Mouse (Mus musculus): ENCODE results near the gene Ndufa13. TPM values are rescaled to one million over a fixed set of nuclear protein-coding genes. Genes with fewer than 3 reads are reported as not detected.
"Not testable (repeated sequence)": the region's sequence is repeated elsewhere in the genome, so short reads cannot be mapped to it uniquely, and the experiment has no call there.

Gene Ndufa13
- 159 and 164 TPM in 2 replicates for polyA plus RNA-seq (2016; fragmentation: Nextera tagmentation; extraction: Ambion mirVana)

- Histone ChIP-seq H3K4me1 (peaks cover 48% of the 10 kb centered on the region), H3K27me3 (replicated peaks; ENCODE audit: low read depth, poor library complexity, severe bottlenecking) (no peaks in the 10 kb centered on the region)
Observed at GRCm38 (mm10) chr8:69902163-69903062, at the start of gene Ndufa13, which contains the start of the genes Tssk6 and Yjefn3. TSS of gene Ndufa13 (minus strand) at chr8:69902558. TSS of gene Tssk6 (plus strand) at chr8:69902184. TSS of gene Yjefn3 (minus strand) at chr8:69902712.

GRCm38 (mm10) chr8:69950300-69950699 lies 47.9 kb upstream of the Ndufa13 start:
- Histone ChIP-seq H3K9me3 (no peaks in the 10 kb centered on the region), H3K36me3 (replicated peaks) (peaks cover 59% of the 10 kb centered on the region), H3K4me1 (peaks cover 5% of the 10 kb centered on the region; the same call in 1 of the 2 replicates), H3K27me3 (replicated peaks; ENCODE audit: low read depth, poor library complexity, severe bottlenecking) (no peaks in the 10 kb centered on the region), H3K27ac (replicated peaks) (no peak overlapping the region), H3K4me3 (no peak overlapping the region)
- DNase-seq (ENCODE audit: low spot score) = no peak
- WGBS = 89% methylated on average over 2 of the region's 2 CpGs

More at GRCm38 (mm10) chr8:69902163-69903062, at the start of gene Ndufa13, which contains the start of the genes Tssk6 and Yjefn3:
- 6% methylated on average over 89 of the region's 89 CpGs for WGBS
- H3K36me3 ChIP-seq (replicated peaks) = peaks cover 29% of the 10 kb centered on the region
- DNase-seq (ENCODE audit: low spot score) = no peak
- peak within 1 kb of the TSS; percentile 96 for H3K27ac ChIP-seq (replicated peaks)
- H3K9me3 ChIP-seq = no peaks in the 10 kb centered on the region
- peak within 1 kb of the TSS; percentile 72 for H3K4me3 ChIP-seq

- H3K36me3 ChIP-seq (replicated peaks) = peaks cover 56% of the 10 kb centered on the region
Observed at GRCm38 (mm10) chr8:69942495-69942894, 40.1 kb upstream of the Ndufa13 start.

GRCm38 (mm10) chr8:69940386-69940785 lies 38.0 kb upstream of the Ndufa13 start:
- 87% methylated on average over 2 of the region's 2 CpGs for WGBS
- Histone ChIP-seq H3K9me3 (no peaks in the 10 kb centered on the region), H3K4me3 (no peak overlapping the region), H3K27me3 (replicated peaks; ENCODE audit: low read depth, poor library complexity, severe bottlenecking) (no peaks in the 10 kb centered on the region), H3K36me3 (replicated peaks) (peaks cover 48% of the 10 kb centered on the region), H3K4me1 (peaks cover 59% of the 10 kb centered on the region), H3K27ac (replicated peaks) (0 out of 2 replicates have a peak overlapping the region, but pooled peaks have one; percentile 59)
- no peak for DNase-seq (ENCODE audit: low spot score)

More at GRCm38 (mm10) chr8:69942495-69942894, 40.1 kb upstream of the Ndufa13 start:
- H3K27ac ChIP-seq (replicated peaks); H3K27me3 ChIP-seq (replicated peaks; ENCODE audit: low read depth, poor library complexity, severe bottlenecking); DNase-seq (ENCODE audit: low spot score); H3K9me3 ChIP-seq; H3K4me3 ChIP-seq: not testable (repeated sequence)
- WGBS = 91% methylated on average over 3 of the region's 3 CpGs
- H3K4me1 ChIP-seq = peaks cover 39% of the 10 kb centered on the region

GRCm38 (mm10) chr8:69939633-69940032 lies 37.3 kb upstream of the Ndufa13 start:
- peak overlapping the region; percentile 24; the same call in 1 of the 2 replicates for H3K4me3 ChIP-seq
- H3K4me1 ChIP-seq = peaks cover 59% of the 10 kb centered on the region
- no peaks in the 10 kb centered on the region for H3K9me3 ChIP-seq
- peak; percentile 78 for DNase-seq (ENCODE audit: low spot score)
- peaks cover 55% of the 10 kb centered on the region for H3K36me3 ChIP-seq (replicated peaks)
- H3K27ac ChIP-seq (replicated peaks) = peak overlapping the region; percentile 59; the same call in 1 of the 2 replicates
- WGBS = 34% methylated on average over 3 of the region's 3 CpGs
- H3K27me3 ChIP-seq (replicated peaks; ENCODE audit: low read depth, poor library complexity, severe bottlenecking) = no peaks in the 10 kb centered on the region

- Histone ChIP-seq H3K27ac (replicated peaks) (peak overlapping the region; percentile 30; the same call in 1 of the 2 replicates), H3K4me1 (peaks cover 54% of the 10 kb centered on the region), H3K9me3 (no peaks in the 10 kb centered on the region), H3K27me3 (replicated peaks; ENCODE audit: low read depth, poor library complexity, severe bottlenecking) (no peaks in the 10 kb centered on the region), H3K4me3 (no peak overlapping the region), H3K36me3 (replicated peaks) (peaks cover 60% of the 10 kb centered on the region)
- 87% methylated on average over 6 of the region's 6 CpGs for WGBS
- no peak for DNase-seq (ENCODE audit: low spot score)
Observed at GRCm38 (mm10) chr8:69938245-69938982, 36.1 kb upstream of the Ndufa13 start.

GRCm38 (mm10) chr8:69937466-69937865 lies 35.1 kb upstream of the Ndufa13 start:
- peaks cover 53% of the 10 kb centered on the region for H3K4me1 ChIP-seq
- no peak for DNase-seq (ENCODE audit: low spot score)
- H3K36me3 ChIP-seq (replicated peaks) = peaks cover 64% of the 10 kb centered on the region
- H3K9me3 ChIP-seq = no peaks in the 10 kb centered on the region
- no peaks in the 10 kb centered on the region for H3K27me3 ChIP-seq (replicated peaks; ENCODE audit: low read depth, poor library complexity, severe bottlenecking)
- 88% methylated on average over 3 of the region's 3 CpGs for WGBS
- no peak overlapping the region for H3K4me3 ChIP-seq
- H3K27ac ChIP-seq (replicated peaks) = peak overlapping the region; percentile 45; the same call in 1 of the 2 replicates

- Histone ChIP-seq H3K9me3 (no peaks in the 10 kb centered on the region), H3K27me3 (replicated peaks; ENCODE audit: low read depth, poor library complexity, severe bottlenecking) (no peaks in the 10 kb centered on the region), H3K36me3 (replicated peaks) (peaks cover 75% of the 10 kb centered on the region), H3K4me3 (no peak overlapping the region), H3K27ac (replicated peaks) (peak overlapping the region; percentile 45), H3K4me1 (peaks cover 53% of the 10 kb centered on the region)
- WGBS = 74% methylated on average over 7 of the region's 7 CpGs
- DNase-seq (ENCODE audit: low spot score) = peak; percentile 56
Observed at GRCm38 (mm10) chr8:69936050-69936794, 33.9 kb upstream of the Ndufa13 start.

GRCm38 (mm10) chr8:69935431-69935830 lies 33.1 kb upstream of the Ndufa13 start:
- WGBS = 95% methylated on average over 3 of the region's 3 CpGs
- no peak for DNase-seq (ENCODE audit: low spot score)
- H3K36me3 ChIP-seq (replicated peaks) = peaks cover 80% of the 10 kb centered on the region
- H3K4me3 ChIP-seq = no peak overlapping the region
- H3K4me1 ChIP-seq = peaks cover 45% of the 10 kb centered on the region
- H3K9me3 ChIP-seq = no peaks in the 10 kb centered on the region
- 0 out of 2 replicates have a peak overlapping the region, but pooled peaks have one; percentile 14 for H3K27ac ChIP-seq (replicated peaks)
- H3K27me3 ChIP-seq (replicated peaks; ENCODE audit: low read depth, poor library complexity, severe bottlenecking) = no peaks in the 10 kb centered on the region

- no peak for DNase-seq (ENCODE audit: low spot score)
- Histone ChIP-seq H3K36me3 (replicated peaks) (peaks cover 76% of the 10 kb centered on the region), H3K4me3 (no peak overlapping the region), H3K27ac (replicated peaks) (no peak overlapping the region), H3K27me3 (replicated peaks; ENCODE audit: low read depth, poor library complexity, severe bottlenecking) (no peaks in the 10 kb centered on the region), H3K4me1 (peaks cover 37% of the 10 kb centered on the region), H3K9me3 (no peaks in the 10 kb centered on the region)
- WGBS = 90% methylated on average over 5 of the region's 5 CpGs
Observed at GRCm38 (mm10) chr8:69934582-69934981, 32.2 kb upstream of the Ndufa13 start.

GRCm38 (mm10) chr8:69933811-69934210 lies 31.5 kb upstream of the Ndufa13 start:
- DNase-seq (ENCODE audit: low spot score) = no peak
- peaks cover 76% of the 10 kb centered on the region for H3K36me3 ChIP-seq (replicated peaks)
- no peak overlapping the region for H3K4me3 ChIP-seq
- H3K4me1 ChIP-seq = peaks cover 29% of the 10 kb centered on the region
- H3K9me3 ChIP-seq = no peaks in the 10 kb centered on the region
- WGBS = 78% methylated on average over 2 of the region's 2 CpGs
- H3K27me3 ChIP-seq (replicated peaks; ENCODE audit: low read depth, poor library complexity, severe bottlenecking) = no peaks in the 10 kb centered on the region
- no peak overlapping the region for H3K27ac ChIP-seq (replicated peaks)

- DNase-seq (ENCODE audit: low spot score) = no peak
- H3K27ac ChIP-seq (replicated peaks) = no peak overlapping the region
- no peaks in the 10 kb centered on the region for H3K27me3 ChIP-seq (replicated peaks; ENCODE audit: low read depth, poor library complexity, severe bottlenecking)
- H3K4me3 ChIP-seq = no peak overlapping the region
- peaks cover under 1% of the 10 kb centered on the region for H3K4me1 ChIP-seq
- no peaks in the 10 kb centered on the region for H3K9me3 ChIP-seq
- H3K36me3 ChIP-seq (replicated peaks) = peaks cover 74% of the 10 kb centered on the region
Observed at GRCm38 (mm10) chr8:69926901-69927300, 24.5 kb upstream of the Ndufa13 start.
